Mouse (Mus musculus) heart, adult 2 months (tissue): ENCODE measurements at regions not wholly inside any gene's neighbourhood (a gene's known extent, or its start where the extent isn't known, plus 50 kb on each side); places are given as distances from the start of the nearest gene placed in this dataset.

Experiments
- CTCF ChIP-seq: fragments of 200-600 bp; IDR thresholded peaks from 2 replicates; pipeline ENCODE4 v1.8.1; 2022; ENCODE audit warnings: antibody characterized with exemption, mild to moderate bottlenecking, moderate library complexity
- POLR2A ChIP-seq: fragments of 200-500 bp; IDR thresholded peaks from 2 replicates; pipeline ENCODE4 v1.6.1; 2011; ENCODE audit warnings: mild to moderate bottlenecking, low read depth, low read length, control low read depth; ENCODE audit not compliant: insufficient read depth

DNA sequence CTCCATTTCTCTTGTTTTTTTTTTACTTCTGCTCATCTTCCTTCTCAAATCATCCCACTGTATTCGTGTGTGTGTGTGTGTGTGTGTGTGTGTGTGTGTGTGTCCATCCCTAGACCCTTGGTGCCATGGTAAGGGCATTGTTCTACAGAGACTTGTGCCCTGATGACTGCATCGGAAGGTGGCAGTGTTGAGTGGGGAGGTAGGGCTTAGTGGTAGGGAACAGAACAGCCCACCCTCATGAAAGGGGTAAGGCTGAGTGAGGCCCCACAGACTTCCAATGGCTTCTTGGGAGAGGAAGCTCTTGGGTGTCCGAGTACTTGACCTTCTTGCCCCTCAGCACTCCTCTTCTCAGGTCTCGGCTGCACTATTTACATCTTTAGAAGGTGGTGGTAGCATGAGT, 100.3 kb downstream of the Tmco5 start:
- no peak for TF ChIP-seq POLR2A
- no peak for TF ChIP-seq CTCF
